Mouse (Mus musculus) lung, adult 2 months (tissue): ENCODE results near the gene Spsb4.

Source experiments
- CTCF ChIP-seq: fragments of 200-500 bp; IDR thresholded peaks from 2 replicates; pipeline ENCODE4 v1.5.1; 2011; ENCODE audit warnings: mild to moderate bottlenecking, low read length, control low read depth; ENCODE audit not compliant: insufficient read depth
- POLR2A ChIP-seq: fragments of 200-500 bp; IDR thresholded peaks from 2 replicates; pipeline ENCODE4 v1.6.1; 2011; ENCODE audit warnings: low read depth, mild to moderate bottlenecking, control low read depth, low read length, borderline replicate concordance; ENCODE audit errors: extremely low read depth

DNA sequence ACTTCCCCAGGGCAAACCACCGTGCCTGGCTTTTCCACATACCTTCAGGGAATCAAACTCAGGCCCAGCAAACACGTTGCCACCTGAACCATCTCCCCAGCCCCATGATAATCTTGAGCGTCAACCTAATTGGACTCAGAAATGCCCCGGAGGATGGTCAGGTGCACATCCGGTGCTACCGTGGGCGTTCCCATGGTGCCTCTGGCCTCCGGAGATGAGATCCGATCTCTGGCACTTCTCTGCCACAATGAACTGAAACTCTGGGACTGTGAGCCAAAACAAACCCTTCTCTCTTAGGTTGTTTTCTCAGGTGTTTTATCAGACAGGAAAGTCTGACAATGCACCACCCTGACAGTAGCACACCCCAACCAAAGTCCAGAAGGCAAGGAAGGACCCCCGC, 17.2 kb downstream of the Spsb4 start:
- TF ChIP-seq CTCF: no peak
- TF ChIP-seq POLR2A: no peak
